Mouse (Mus musculus) liver, adult 2 months (tissue): ENCODE measurements at regions not wholly inside any gene's neighbourhood (a gene's known extent, or its start where the extent isn't known, plus 50 kb on each side); places are given as distances from the start of the nearest gene placed in this dataset.

Experiments
- DNase-seq: peaks from one replicate; pipeline ENCODE4 v3.0.0-alpha.2; 2011; ENCODE audit warnings: low read depth, low spot score; ENCODE audit errors: extremely low read depth
- H3K27ac ChIP-seq: fragments of 200-500 bp; replicated peaks from 2 replicates; pipeline ENCODE4 v1.5.1; 2012; ENCODE audit warnings: low read depth, mild to moderate bottlenecking, control low read depth, inconsistent platforms, low read length; ENCODE audit not compliant: insufficient read depth
- H3K27me3 ChIP-seq: fragments of 200-500 bp; 2 replicates; pipeline ENCODE4 v1.6.1; 2012; ENCODE audit warnings: mild to moderate bottlenecking, moderate library complexity, low read length, inconsistent platforms; ENCODE audit not compliant: control insufficient read depth, insufficient read depth
- H3K36me3 ChIP-seq: fragments of 200-500 bp; 2 replicates; pipeline ENCODE4 v1.6.1; 2012; ENCODE audit warnings: low read length, inconsistent platforms; ENCODE audit not compliant: control insufficient read depth, insufficient read depth
- H3K4me1 ChIP-seq: fragments of 200-500 bp; 2 replicates; pipeline ENCODE4 v1.6.1; 2011; ENCODE audit warnings: low read length; ENCODE audit not compliant: control insufficient read depth, insufficient read depth
- H3K4me3 ChIP-seq: fragments of 200-500 bp; 2 replicates; pipeline ENCODE4 v1.5.1; 2011; ENCODE audit warnings: low read depth, mild to moderate bottlenecking, control low read depth, low read length, moderate library complexity; ENCODE audit not compliant: insufficient read depth
- H3K79me2 ChIP-seq: fragments of 200-500 bp; 2 replicates; pipeline ENCODE4 v1.6.1; 2012; ENCODE audit warnings: inconsistent platforms, mild to moderate bottlenecking, low read length, moderate library complexity; ENCODE audit not compliant: control insufficient read depth, insufficient read depth
- H3K9ac ChIP-seq: fragments of 200-500 bp; 2 replicates; pipeline ENCODE4 v1.6.1; 2012; ENCODE audit warnings: low read depth, mild to moderate bottlenecking, control low read depth, inconsistent platforms, low read length
- CTCF ChIP-seq: fragments of 200-500 bp; IDR thresholded peaks from 2 replicates; pipeline ENCODE4 v1.5.1; 2011; ENCODE audit warnings: low read depth, low read length, control low read depth
- POLR2A ChIP-seq: fragments of 200-500 bp; IDR thresholded peaks from 2 replicates; pipeline ENCODE4 v1.6.1; 2011; ENCODE audit warnings: low read length, control low read depth; ENCODE audit not compliant: insufficient read depth; ENCODE audit errors: extremely low read depth
- WGBS: fragments of 180-500 bp; shearing (Covaris S2); methylation state at CpG from one replicate; pipeline ENCODE4 v1.1.7; 2018; 5-methylcytosine and 5-hydroxymethylcytosine counted together

DNA sequence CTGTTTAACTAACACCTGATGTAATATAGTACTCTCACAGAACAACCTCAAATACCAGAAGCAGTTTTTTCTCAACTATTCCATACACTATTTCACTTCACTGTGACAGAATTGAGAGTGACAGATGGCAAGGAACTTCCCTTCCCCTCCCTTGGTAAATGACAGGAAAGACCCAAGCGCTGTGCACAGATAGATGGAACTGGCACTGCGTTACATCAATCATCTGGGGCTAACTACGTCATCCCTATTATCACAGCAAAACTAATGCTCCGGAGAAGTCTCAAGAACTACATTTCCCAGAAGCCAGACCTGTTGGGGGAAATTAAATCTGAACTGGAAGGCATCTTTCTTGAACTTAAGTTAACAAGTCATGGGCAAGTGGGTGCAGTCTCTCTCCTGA lies 493.6 kb upstream of the Gm5415 start:
- Histone ChIP-seq H3K36me3 (no peaks in the 10 kb centered on the region), H3K27me3 (no peaks in the 10 kb centered on the region), H3K79me2 (no peaks in the 10 kb centered on the region), H3K4me3 (no peak overlapping the region), H3K4me1 (peaks cover 6% of the 10 kb centered on the region; the same call in 1 of the 2 replicates), H3K9ac (no peak overlapping the region), H3K27ac (no peak overlapping the region)
- no peak for DNase-seq
- 76% methylated on average over 4 of the region's 4 CpGs for WGBS
- no peak for TF ChIP-seq CTCF
- no peak for TF ChIP-seq POLR2A

DNA sequence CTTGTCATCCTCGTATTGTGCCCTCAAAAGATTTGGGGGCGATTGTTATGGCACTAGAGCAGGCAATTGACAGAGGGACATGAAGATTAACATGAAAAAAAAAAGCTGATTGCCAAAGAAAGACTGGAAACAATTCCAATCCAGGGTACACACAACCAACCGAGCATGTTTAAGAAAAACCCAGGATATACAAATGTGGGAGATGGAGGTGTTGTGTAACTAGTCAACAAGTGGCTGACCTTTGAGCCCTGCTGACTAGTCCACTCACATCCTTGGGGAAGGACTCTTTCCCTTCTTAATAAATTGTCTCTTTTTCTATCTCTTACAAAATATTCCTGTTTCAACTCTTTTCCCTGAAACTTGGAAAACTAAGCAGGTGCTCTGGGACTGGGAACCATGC lies 484.9 kb upstream of the Gm5415 start:
- Histone ChIP-seq H3K79me2 (no peaks in the 10 kb centered on the region), H3K9ac (no peak overlapping the region), H3K27me3 (no peaks in the 10 kb centered on the region), H3K36me3 (no peaks in the 10 kb centered on the region), H3K27ac (no peak overlapping the region), H3K4me1 (no peaks in the 10 kb centered on the region), H3K4me3 (no peak overlapping the region)
- WGBS: 53% methylated on average over 3 of the region's 3 CpGs
- TF ChIP-seq POLR2A (no peak), CTCF (no peak)
- peak; percentile 58 for DNase-seq

DNA sequence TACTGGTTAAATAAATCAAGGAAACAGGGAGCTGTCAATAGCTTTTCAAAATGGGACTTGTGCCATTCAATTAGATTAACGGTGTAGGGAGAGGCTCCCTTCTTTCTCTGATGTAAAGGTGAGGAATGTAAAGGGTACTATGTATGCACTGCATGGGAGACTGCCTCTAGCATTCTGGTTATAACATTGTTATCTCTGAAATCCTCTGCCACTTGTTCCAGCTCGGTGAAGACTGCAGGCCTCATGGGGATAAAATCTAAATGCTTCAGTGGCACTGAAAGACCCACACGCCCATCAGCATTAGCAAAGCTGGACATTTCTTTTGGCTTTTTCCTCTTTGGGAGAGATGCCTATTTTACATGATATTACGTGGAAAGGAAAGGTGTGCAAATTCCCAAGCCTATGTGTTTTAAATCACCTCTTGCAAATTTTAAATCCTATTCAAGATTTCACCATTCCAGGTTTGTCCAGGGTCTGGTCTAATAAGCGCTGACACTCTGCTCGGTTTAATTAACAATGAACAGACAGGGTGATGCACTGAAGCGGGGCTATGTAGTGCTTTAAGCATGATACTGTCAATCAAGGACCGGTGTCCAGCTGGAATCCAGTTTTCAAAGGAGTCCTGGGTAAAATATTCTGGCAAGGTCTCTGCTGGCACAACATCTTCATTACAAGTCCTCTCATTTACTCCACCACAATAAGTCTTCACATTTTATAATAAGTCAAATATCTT lies 479.8 kb upstream of the Gm5415 start:
- Histone ChIP-seq H3K36me3 (no peaks in the 10 kb centered on the region), H3K4me1 (no peaks in the 10 kb centered on the region), H3K27ac (no peak overlapping the region), H3K4me3 (no peak overlapping the region), H3K9ac (no peak overlapping the region), H3K79me2 (no peaks in the 10 kb centered on the region), H3K27me3 (no peaks in the 10 kb centered on the region)
- TF ChIP-seq CTCF (no peak), POLR2A (no peak)
- 77% methylated on average over 8 of the region's 8 CpGs for WGBS
- DNase-seq: no peak

DNA sequence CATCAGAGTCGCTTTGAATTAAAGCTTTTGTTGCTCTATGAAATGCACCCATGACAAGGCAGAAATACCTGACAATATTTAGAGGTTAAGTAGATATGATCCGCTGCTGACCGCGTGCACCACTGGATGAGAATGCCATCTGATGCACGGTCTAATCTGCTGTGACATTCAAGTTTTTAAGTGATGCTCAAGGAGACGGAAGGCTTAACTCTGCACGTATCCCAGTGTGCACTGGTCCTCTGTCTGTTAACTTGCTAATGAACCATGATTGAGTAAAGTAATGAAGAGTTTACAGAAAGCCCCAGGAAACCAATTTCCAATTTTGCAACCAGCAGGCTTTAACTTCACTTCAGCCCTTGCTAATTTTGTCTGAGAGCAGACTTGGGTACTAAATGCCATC lies 478.3 kb upstream of the Gm5415 start:
- TF ChIP-seq CTCF: no peak
- TF ChIP-seq POLR2A: no peak
- Histone ChIP-seq H3K27me3 (no peaks in the 10 kb centered on the region), H3K79me2 (no peaks in the 10 kb centered on the region), H3K9ac (no peak overlapping the region), H3K4me1 (no peaks in the 10 kb centered on the region), H3K4me3 (no peak overlapping the region), H3K27ac (no peak overlapping the region), H3K36me3 (no peaks in the 10 kb centered on the region)
- DNase-seq: no peak
- WGBS: 83% methylated on average over 7 of the region's 7 CpGs

DNA sequence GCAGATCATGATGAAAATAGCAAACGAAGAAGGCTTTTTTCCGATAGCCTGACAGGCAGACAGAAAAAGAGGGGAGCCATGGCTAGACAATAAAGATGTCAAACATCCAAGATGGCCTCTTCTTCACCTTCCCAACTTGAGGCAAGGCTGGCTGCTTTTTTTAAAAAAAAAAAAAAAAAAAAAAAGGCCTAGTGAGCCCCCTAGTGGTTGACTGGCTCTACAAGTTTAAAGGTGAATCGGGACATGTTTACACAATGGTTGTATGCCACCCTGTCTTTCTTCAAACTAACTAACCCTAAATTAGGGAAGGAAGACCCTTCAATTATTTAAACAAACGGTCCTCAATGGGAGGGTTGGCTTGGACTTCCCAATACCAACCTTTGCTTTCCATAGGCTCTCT lies 475.8 kb upstream of the Gm5415 start:
- Histone ChIP-seq H3K27ac (no peak overlapping the region), H3K79me2 (no peaks in the 10 kb centered on the region), H3K27me3 (no peaks in the 10 kb centered on the region), H3K4me1 (no peaks in the 10 kb centered on the region), H3K4me3 (no peak overlapping the region), H3K36me3 (no peaks in the 10 kb centered on the region), H3K9ac (no peak overlapping the region)
- no peak for TF ChIP-seq CTCF
- no peak for TF ChIP-seq POLR2A
- 74% methylated on average over 4 of the region's 4 CpGs for WGBS
- DNase-seq: peak; percentile 15

DNA sequence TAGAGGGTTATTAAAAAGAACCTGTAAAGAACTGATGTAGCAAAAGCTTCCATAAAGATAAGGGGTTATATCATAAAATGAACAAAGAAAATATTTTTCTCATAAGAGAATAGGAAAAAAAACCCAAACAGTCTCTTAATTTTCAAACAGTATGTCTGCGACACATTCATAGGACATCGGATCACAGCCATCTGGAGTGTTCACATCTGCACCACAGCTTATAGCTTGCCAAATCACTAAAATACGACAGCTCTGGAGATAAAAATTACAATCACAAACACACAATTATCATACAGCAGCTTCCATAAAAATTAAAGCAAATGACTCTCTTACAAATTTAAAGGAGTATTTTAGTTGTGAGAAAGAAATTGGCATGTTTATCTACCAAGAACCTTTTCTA lies 456.9 kb upstream of the Gm5415 start:
- Histone ChIP-seq H3K27me3 (no peaks in the 10 kb centered on the region), H3K36me3 (no peaks in the 10 kb centered on the region), H3K4me3 (no peak overlapping the region), H3K79me2 (no peaks in the 10 kb centered on the region), H3K9ac (no peak overlapping the region), H3K27ac (no peak overlapping the region), H3K4me1 (no peaks in the 10 kb centered on the region)
- DNase-seq: no peak
- 80% methylated on average over 3 of the region's 3 CpGs for WGBS
- TF ChIP-seq CTCF (no peak), POLR2A (no peak)
